Mouse (Mus musculus) liver, adult 2 months (tissue): ENCODE measurements at regions not wholly inside any gene's neighbourhood (a gene's known extent, or its start where the extent isn't known, plus 50 kb on each side); places are given as distances from the start of the nearest gene placed in this dataset.

Experiments
- CTCF ChIP-seq: fragments of 200-500 bp; IDR thresholded peaks from 2 replicates; pipeline ENCODE4 v1.5.1; 2011; ENCODE audit warnings: low read depth, low read length, control low read depth
- POLR2A ChIP-seq: fragments of 200-500 bp; IDR thresholded peaks from 2 replicates; pipeline ENCODE4 v1.6.1; 2011; ENCODE audit warnings: low read length, control low read depth; ENCODE audit not compliant: insufficient read depth; ENCODE audit errors: extremely low read depth

DNA sequence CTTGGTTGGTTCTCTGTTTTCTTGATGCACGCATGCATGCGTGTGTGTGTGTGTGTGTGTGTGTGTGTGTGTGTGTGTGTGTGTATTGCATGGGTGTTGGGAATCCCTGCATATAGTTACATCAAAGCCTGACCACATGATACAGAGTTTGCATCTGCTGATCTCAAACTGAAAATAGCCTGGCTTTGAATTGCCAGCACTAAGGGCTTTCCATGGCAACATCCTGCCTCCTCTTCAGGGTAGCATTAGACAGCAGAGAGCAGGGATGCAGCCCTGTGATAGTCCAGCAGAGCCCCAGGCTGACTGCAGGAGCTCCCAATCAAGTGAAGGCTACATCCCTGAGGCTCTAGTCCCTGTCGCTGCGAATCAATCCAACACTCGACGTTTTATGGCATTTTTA lies 87.8 kb upstream of the Zfp366 start:
- TF ChIP-seq CTCF (no peak), POLR2A (no peak)
